ENCODE assay signal across 20 mouse cellular contexts in genomic region chr5:100096955-100097354, GRCm38 (mm10).
"Had no signal": no experiment of that assay in that cellular context is flagged by ENCODE, and none has a peak within 500 bp of the region (broad histone marks: within the 10 kb centered on the region; RNA-seq: fewer than 3 reads in every experiment).

No protein-coding gene starts in this region.

- H3K27ac ChIP-seq: limb, embryonic 12.5 days; limb, embryonic 15.5 days; liver, embryonic 14.5 days; macrophage; midbrain, embryonic 10.5 days; midbrain, embryonic 13.5 days; neural tube, embryonic 13.5 days; stomach, embryonic 15.5 days had no signal

- H3K9ac ChIP-seq: limb, embryonic 12.5 days; limb, embryonic 15.5 days; liver, embryonic 14.5 days; liver, postnatal 0 days; lung, embryonic 14.5 days; midbrain, embryonic 13.5 days; neural tube, embryonic 13.5 days; stomach, embryonic 15.5 days had no signal

- ATAC-seq: liver, postnatal 0 days; lung, postnatal 0 days; midbrain, embryonic 13.5 days; midbrain, embryonic 16.5 days had no signal

- H3K36me3 ChIP-seq: limb, embryonic 12.5 days; limb, embryonic 15.5 days; midbrain, embryonic 10.5 days; midbrain, embryonic 13.5 days; neural tube, embryonic 13.5 days; stomach, embryonic 15.5 days had no signal

- H3K4me3 ChIP-seq: limb, embryonic 12.5 days; limb, embryonic 15.5 days; megakaryocyte, embryonic 14.5 days; midbrain, embryonic 10.5 days; midbrain, embryonic 13.5 days; myocyte; neural tube, embryonic 13.5 days; stomach, embryonic 15.5 days had no signal

- H3K4me1 ChIP-seq: limb, embryonic 15.5 days; megakaryocyte, embryonic 14.5 days; stomach, embryonic 15.5 days had no signal

- DNase-seq: left cerebral cortex, postnatal 4 days; liver, postnatal 0 days; lung, embryonic 14.5 days; retina, postnatal 1 day; right cerebral cortex, postnatal 25 days; spleen, adult 18-20 months; thymus, postnatal 25 days had no signal

- H3K4me2 ChIP-seq: limb, embryonic 12.5 days; limb, embryonic 15.5 days; liver, embryonic 11.5 days; lung, embryonic 14.5 days; midbrain, embryonic 13.5 days; neural tube, embryonic 13.5 days; stomach, embryonic 15.5 days had no signal

- H3K27me3 ChIP-seq: limb, embryonic 12.5 days; limb, embryonic 15.5 days; midbrain, embryonic 13.5 days; neural tube, embryonic 13.5 days; stomach, embryonic 15.5 days had no signal

- H3K9me3 ChIP-seq: limb, embryonic 15.5 days; midbrain, embryonic 13.5 days; neural tube, embryonic 13.5 days; stomach, embryonic 15.5 days had no signal
